Mouse (Mus musculus) ES-E14 (cell line): ENCODE data around the gene Sdhb.

Experiments used
- CHD2 ChIP-seq: IDR thresholded peaks from 2 replicates; pipeline ENCODE4 v1.6.1; 2014; ENCODE audit warnings: mild to moderate bottlenecking, low read depth, low read length, inconsistent platforms
- HCFC1 ChIP-seq: IDR thresholded peaks from 2 replicates; pipeline ENCODE4 v1.6.1; 2012; ENCODE audit warnings: low read length, inconsistent platforms, borderline replicate concordance; ENCODE audit not compliant: insufficient read depth
- MAFK ChIP-seq: IDR thresholded peaks from 2 replicates; pipeline ENCODE4 v1.6.1; 2014; ENCODE audit warnings: mild to moderate bottlenecking, low read depth, low read length, inconsistent platforms; ENCODE audit not compliant: insufficient read depth
- ZC3H11A ChIP-seq: IDR thresholded peaks from 2 replicates; pipeline ENCODE4 v1.6.1; 2012; ENCODE audit warnings: low read depth, mild to moderate bottlenecking, inconsistent platforms, low read length, borderline replicate concordance
- ZNF384 ChIP-seq: IDR thresholded peaks from 2 replicates; pipeline ENCODE4 v1.6.1; 2012; ENCODE audit warnings: low read depth, low read length, inconsistent platforms

- TF ChIP-seq CHD2 (no peak), MAFK (no peak), HCFC1 (no peak), ZNF384 (no peak), ZC3H11A (no peak)
These were observed 38.5 kb upstream of the Sdhb start for GRCm38 (mm10) chr4:140922508-140922907.
